Mouse (Mus musculus) intestine, postnatal 0 days (tissue): ENCODE measurements around the gene Gpc6. TPM values are rescaled to one million over a fixed set of nuclear protein-coding genes. Genes with fewer than 3 reads are reported as not detected.

Experiments
- ATAC-seq: fragments of 200-750 bp; cut with Nextera tagmentation; 2 replicates; pipeline ENCODE4 v1.8.0; 2017; ENCODE audit warnings: mild to moderate bottlenecking, moderate TSS enrichment, moderate library complexity
- H3K27ac ChIP-seq: fragments of 300-500 bp; sonication (generic); 2 replicates; pipeline ENCODE4 v1.5.1; 2014; ENCODE audit warnings: mild to moderate bottlenecking, low read depth, low read length, moderate library complexity
- H3K27me3 ChIP-seq: fragments of 300-500 bp; sonication (generic); replicated peaks from 2 replicates; pipeline ENCODE4 v1.6.1; 2014; ENCODE audit warnings: low read length, mixed read lengths; ENCODE audit not compliant: control insufficient read depth, insufficient read depth
- H3K36me3 ChIP-seq: fragments of 300-500 bp; sonication (generic); 2 replicates; pipeline ENCODE4 v1.6.1; 2014; ENCODE audit warnings: mild to moderate bottlenecking, moderate library complexity; ENCODE audit not compliant: control insufficient read depth, insufficient read depth
- H3K4me1 ChIP-seq: fragments of 300-500 bp; sonication (generic); replicated peaks from 2 replicates; pipeline ENCODE4 v1.6.1; 2014; ENCODE audit warnings: antibody characterized with exemption, low read length, mixed read lengths; ENCODE audit not compliant: control insufficient read depth, insufficient read depth
- H3K4me2 ChIP-seq: fragments of 300-500 bp; sonication (generic); replicated peaks from 2 replicates; pipeline ENCODE4 v1.6.1; 2014; ENCODE audit warnings: low read depth, mild to moderate bottlenecking, moderate library complexity
- H3K4me3 ChIP-seq: fragments of 300-500 bp; sonication (generic); 2 replicates; pipeline ENCODE4 v1.5.1; 2014; ENCODE audit warnings: low read depth, low read length
- H3K9ac ChIP-seq: fragments of 300-500 bp; sonication (generic); 2 replicates; pipeline ENCODE4 v1.6.1; 2014; ENCODE audit warnings: mild to moderate bottlenecking, low read depth, low read length
- H3K9me3 ChIP-seq: fragments of 300-500 bp; sonication (generic); 2 replicates; pipeline ENCODE4 v1.6.1; 2016; ENCODE audit warnings: mixed run types; ENCODE audit not compliant: control insufficient read depth
- CTCF ChIP-seq: sonication (generic); IDR thresholded peaks from 2 replicates; pipeline ENCODE4 v1.5.1; 2016; ENCODE audit warnings: low read depth, mild to moderate bottlenecking, control low read depth, antibody characterized with exemption, moderate library complexity
- WGBS: fragments of 180-500 bp; shearing (Covaris S2); extraction: QIAGEN DNeasy Blood & Tissue Kit; methylation state at CpG from one replicate; pipeline ENCODE4 v1.1.7; 2014; 5-methylcytosine and 5-hydroxymethylcytosine counted together
- polyA plus RNA-seq: library from polyadenylated mRNA; unstranded; fragments of >200 nt; fragmentation: Nextera tagmentation; extraction: Ambion mirVana; gene quantifications from 2 replicates; pipeline ENCODE4 v1.2.1, GENCODE M21; 2015

Gpc6 gene
- polyA plus RNA-seq, 1 experiment from 2014 or later = 6.6 TPM

DNA sequence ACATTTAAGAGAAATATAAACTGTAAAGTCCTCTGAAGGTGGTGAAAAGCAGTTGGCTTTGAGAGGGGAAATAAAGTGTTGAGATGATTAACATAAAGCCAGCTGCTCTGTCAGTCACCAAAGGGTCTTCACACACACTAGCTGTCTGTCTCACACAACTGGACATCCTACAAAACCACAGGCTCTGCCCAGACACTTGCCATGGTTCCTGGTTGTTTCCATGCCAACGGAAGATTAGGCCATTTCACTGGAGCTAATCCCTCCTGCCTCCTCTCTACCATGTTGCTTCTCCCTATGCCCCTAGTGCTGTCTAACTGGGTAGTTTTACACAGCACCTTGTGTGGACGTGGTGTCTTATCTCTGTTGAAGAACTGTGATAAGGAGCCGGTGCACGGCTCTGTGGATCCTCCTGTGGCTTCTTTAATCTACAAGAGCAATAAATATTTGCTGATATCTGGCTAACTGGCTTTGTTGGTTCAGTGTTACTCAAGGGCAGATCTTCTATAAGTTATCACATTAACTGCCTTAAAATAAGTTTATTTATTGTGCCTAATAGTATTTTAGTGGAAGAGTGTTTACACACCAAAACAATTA lies 562.1 kb downstream of the Gpc6 start:
- Histone ChIP-seq H3K27ac (no peak overlapping the region), H3K36me3 (no peaks in the 10 kb centered on the region), H3K9ac (no peak overlapping the region), H3K4me1 (no peaks in the 10 kb centered on the region), H3K4me3 (no peak overlapping the region), H3K27me3 (no peaks in the 10 kb centered on the region), H3K9me3 (no peaks in the 10 kb centered on the region), H3K4me2 (no peak overlapping the region)
- no peak for TF ChIP-seq CTCF
- no peak for ATAC-seq
- WGBS = 36% methylated on average over 4 of the region's 4 CpGs

DNA sequence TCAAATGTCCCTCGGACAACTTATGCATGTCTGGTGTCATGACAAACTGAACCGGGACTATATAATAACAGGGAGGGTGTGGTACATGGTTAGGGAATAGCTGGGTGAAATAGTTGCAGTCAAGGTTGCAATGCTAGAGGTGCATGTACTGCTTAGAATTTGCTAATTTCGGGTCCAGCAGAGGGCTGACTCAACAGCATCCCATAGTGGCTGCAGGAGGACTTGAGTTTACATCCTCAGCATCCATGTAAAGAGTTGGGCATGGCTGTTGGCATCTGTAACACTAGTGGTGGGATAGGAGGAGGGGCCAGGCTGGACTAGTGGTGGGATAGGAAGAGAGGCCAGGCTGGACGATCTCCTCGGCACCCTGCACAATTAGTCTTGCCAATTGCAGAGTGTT lies 565.4 kb downstream of the Gpc6 start:
- no peak overlapping the region for H3K9ac ChIP-seq
- no peaks in the 10 kb centered on the region for H3K27me3 ChIP-seq
- H3K27ac ChIP-seq = no peak overlapping the region
- peak; percentile 31 for TF ChIP-seq CTCF
- 67% methylated on average over 5 of the region's 5 CpGs for WGBS
- H3K9me3 ChIP-seq = no peaks in the 10 kb centered on the region
- H3K36me3 ChIP-seq = no peaks in the 10 kb centered on the region
- no peak overlapping the region for H3K4me3 ChIP-seq
- H3K4me2 ChIP-seq = no peak overlapping the region
- ATAC-seq = no peak
- no peaks in the 10 kb centered on the region for H3K4me1 ChIP-seq

DNA sequence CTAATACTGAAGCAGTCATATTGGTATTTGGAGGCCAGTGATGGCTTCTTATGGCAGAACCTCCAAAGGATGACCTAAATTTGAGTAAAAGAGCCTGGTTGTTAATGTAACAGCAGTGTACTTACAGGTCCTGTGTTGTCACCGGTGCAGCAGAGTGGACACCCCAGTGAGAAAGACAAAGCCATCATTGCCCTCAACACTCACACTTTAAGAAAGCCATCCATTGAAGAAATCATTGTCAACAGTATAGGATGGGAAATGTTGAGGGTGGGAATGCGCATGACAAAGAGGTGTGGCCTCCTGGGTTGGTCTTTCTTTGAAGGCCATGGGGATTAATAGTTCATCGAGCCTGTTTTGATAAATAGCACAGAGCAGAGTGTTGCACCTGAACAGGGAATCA lies 570.0 kb downstream of the Gpc6 start:
- Histone ChIP-seq H3K4me3 (no peak overlapping the region), H3K27me3 (no peaks in the 10 kb centered on the region), H3K9ac (no peak overlapping the region), H3K4me1 (no peaks in the 10 kb centered on the region), H3K27ac (no peak overlapping the region), H3K9me3 (no peaks in the 10 kb centered on the region), H3K4me2 (no peak overlapping the region), H3K36me3 (no peaks in the 10 kb centered on the region)
- no peak for ATAC-seq
- WGBS = 74% methylated on average over 3 of the region's 3 CpGs
- no peak for TF ChIP-seq CTCF

DNA sequence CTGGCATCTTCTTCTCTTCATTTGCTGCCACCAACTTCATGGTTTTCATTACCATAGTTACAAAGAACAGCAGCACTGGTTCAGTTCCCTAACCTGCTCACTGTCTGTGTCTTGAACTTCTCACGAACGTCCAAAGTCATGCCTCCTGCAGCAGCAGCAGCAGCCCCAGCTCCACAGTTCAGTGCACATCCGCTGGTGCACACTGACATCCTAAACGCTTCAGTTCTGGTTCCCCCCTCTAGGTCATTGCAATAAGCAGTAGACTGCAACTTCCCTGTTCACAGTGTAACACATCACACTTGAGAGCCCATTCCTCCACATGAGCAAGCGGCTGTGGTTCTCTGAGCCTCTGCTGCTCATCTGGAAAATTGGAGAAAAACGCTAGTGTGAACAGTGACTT lies 573.7 kb downstream of the Gpc6 start:
- no peak overlapping the region for H3K4me3 ChIP-seq
- H3K9ac ChIP-seq = no peak overlapping the region
- H3K36me3 ChIP-seq = no peaks in the 10 kb centered on the region
- no peaks in the 10 kb centered on the region for H3K9me3 ChIP-seq
- H3K4me1 ChIP-seq = no peaks in the 10 kb centered on the region
- no peak for ATAC-seq
- H3K4me2 ChIP-seq = no peak overlapping the region
- WGBS = 68% methylated on average over 6 of the region's 6 CpGs
- TF ChIP-seq CTCF = no peak
- no peak overlapping the region for H3K27ac ChIP-seq
- H3K27me3 ChIP-seq = no peaks in the 10 kb centered on the region

DNA sequence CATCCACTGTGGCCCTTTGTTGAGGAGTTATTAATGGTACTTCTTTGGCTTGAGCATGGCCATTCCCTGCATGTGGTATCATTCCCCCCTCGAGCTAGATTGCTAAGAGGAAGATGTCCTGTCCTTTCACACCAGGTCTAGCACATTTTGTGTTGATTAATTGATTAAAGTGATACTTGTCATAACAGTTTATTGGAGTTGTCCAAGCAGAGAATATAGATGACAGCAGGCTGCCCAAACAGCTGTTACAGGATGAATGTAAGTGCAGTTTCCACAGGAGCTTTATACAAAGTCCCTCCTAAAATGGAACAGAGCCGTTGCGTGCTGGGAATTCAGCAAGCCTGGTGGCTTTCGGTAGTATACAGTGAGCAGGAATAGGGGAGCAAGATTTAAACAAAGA lies 574.2 kb downstream of the Gpc6 start:
- Histone ChIP-seq H3K36me3 (no peaks in the 10 kb centered on the region), H3K27me3 (no peaks in the 10 kb centered on the region), H3K27ac (no peak overlapping the region), H3K4me1 (no peaks in the 10 kb centered on the region), H3K4me3 (no peak overlapping the region), H3K4me2 (no peak overlapping the region), H3K9ac (no peak overlapping the region), H3K9me3 (no peaks in the 10 kb centered on the region)
- 46% methylated on average over 4 of the region's 4 CpGs for WGBS
- no peak for TF ChIP-seq CTCF
- no peak for ATAC-seq

DNA sequence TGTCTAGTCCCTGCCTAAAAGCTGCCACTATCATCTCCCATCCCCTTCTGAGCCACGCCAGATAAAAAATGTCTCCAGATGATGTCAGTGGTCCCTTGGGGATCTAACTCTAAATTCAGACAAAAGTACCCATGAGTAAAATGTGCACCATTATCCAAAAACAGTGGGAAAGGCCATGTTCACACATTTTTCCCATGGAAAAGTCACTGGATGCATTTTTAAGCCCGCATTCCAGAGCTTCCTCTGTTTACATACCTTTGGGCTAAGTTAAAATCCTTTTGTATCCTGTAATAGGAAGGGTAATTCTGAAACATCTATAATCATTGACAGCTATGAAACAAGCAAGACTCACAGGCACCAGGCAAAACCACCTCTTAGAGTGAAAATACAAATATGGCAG lies 589.7 kb downstream of the Gpc6 start:
- 64% methylated on average over 2 of the region's 2 CpGs for WGBS
- Histone ChIP-seq H3K9ac (no peak overlapping the region), H3K27me3 (no peaks in the 10 kb centered on the region), H3K4me1 (no peaks in the 10 kb centered on the region), H3K27ac (no peak overlapping the region), H3K36me3 (no peaks in the 10 kb centered on the region), H3K4me3 (no peak overlapping the region), H3K9me3 (no peaks in the 10 kb centered on the region), H3K4me2 (no peak overlapping the region)
- TF ChIP-seq CTCF = no peak
- no peak for ATAC-seq

DNA sequence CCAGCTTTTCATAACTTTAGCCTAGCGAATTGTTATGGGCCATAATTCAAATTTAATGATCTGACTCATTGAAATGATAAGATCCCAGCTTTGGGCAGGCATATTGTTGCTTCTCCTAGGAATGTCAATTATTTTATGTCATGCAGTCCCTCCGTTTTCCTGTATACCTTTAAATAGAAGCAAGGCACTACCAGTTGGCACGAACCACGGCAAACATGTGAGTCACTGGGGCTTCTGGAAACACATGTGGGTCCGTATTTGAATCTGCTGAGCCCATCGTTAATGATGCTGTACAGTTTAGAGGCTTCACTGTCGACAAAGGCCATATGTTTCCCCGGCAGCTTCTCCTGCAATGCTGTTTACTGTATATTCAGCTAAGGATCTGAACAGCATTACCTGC lies 594.5 kb downstream of the Gpc6 start:
- WGBS = 47% methylated on average over 8 of the region's 8 CpGs
- no peak for ATAC-seq
- TF ChIP-seq CTCF = no peak
- no peak overlapping the region for H3K4me2 ChIP-seq
- H3K9me3 ChIP-seq = no peaks in the 10 kb centered on the region
- no peaks in the 10 kb centered on the region for H3K36me3 ChIP-seq
- no peaks in the 10 kb centered on the region for H3K27me3 ChIP-seq
- H3K4me1 ChIP-seq = no peaks in the 10 kb centered on the region
- H3K27ac ChIP-seq = no peak overlapping the region
- H3K4me3 ChIP-seq = no peak overlapping the region
- no peak overlapping the region for H3K9ac ChIP-seq
